Comparison of ENCODE assay signal across 17 mouse cellular contexts in the genomic region with DNA sequence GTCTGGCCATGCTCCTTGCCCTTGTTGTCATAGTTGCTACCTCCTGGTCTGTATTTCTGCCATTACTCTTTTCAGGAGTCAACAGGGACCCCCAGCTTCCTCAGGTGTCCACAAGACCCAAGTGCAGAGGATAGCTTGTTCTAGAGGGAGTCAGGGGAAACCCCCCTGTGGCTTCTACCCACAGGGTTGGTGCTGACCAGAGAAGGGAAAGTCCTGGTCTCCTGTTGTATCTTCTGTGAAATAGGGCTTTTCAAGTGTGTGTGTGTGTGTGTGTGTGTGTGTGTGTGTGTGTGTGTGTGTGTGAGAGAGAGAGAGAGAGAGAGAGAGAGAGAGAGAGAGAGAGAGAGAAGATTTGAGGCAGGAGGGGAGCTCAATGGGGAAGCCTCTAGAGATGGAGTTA. TPM values are rescaled to one million over a fixed set of nuclear protein-coding genes. Genes with fewer than 3 reads are reported as not detected.
"Had no signal": no experiment of that assay in that cellular context is flagged by ENCODE, and none has a peak within 500 bp of the region (broad histone marks: within the 10 kb centered on the region; RNA-seq: fewer than 3 reads in every experiment).

No protein-coding gene starts in this region.

- H3K9ac ChIP-seq: neural tube, embryonic 13.5 days; neural tube, embryonic 15.5 days; stomach, embryonic 15.5 days had no signal

- H3K9me3 ChIP-seq: neural tube, embryonic 13.5 days; neural tube, embryonic 15.5 days; stomach, embryonic 15.5 days had no signal

- H3K27me3 ChIP-seq: neural tube, embryonic 15.5 days; stomach, embryonic 15.5 days had no signal

- H3K27ac ChIP-seq: neural tube, embryonic 13.5 days; neural tube, embryonic 15.5 days; stomach, embryonic 15.5 days; stomach, postnatal 0 days had no signal

- H3K4me2 ChIP-seq: neural tube, embryonic 13.5 days; neural tube, embryonic 15.5 days; stomach, embryonic 15.5 days had no signal

- H3K4me3 ChIP-seq: neural tube, embryonic 13.5 days; neural tube, embryonic 15.5 days; stomach, embryonic 15.5 days had no signal

- DNase-seq: retina, postnatal 1 day; right cerebral cortex, adult 18-20 months; right cerebral cortex, postnatal 14 days; right cerebral cortex, postnatal 25 days; right cerebral cortex, postnatal 4 days; spleen, adult 18-20 months; thymus, adult 18-20 months; thymus, adult 2 months; thymus, postnatal 14 days; thymus, postnatal 25 days; thymus, postnatal 36 days; thymus, postnatal 4 days had no signal

- H3K36me3 ChIP-seq: neural tube, embryonic 13.5 days; neural tube, embryonic 15.5 days; stomach, embryonic 15.5 days had no signal

- H3K4me1 ChIP-seq: stomach, embryonic 15.5 days had no signal

RNA-seq across cellular contexts. Expression of a gene that starts 58.9 kb away (rescaled TPM):
- total RNA-seq: neutrophil, adult 5-6 weeks had no signal
